ENCODE assay signal across 25 mouse cellular contexts in genomic region chr10:60261530-60261929, GRCm38 (mm10). TPM values are rescaled to one million over a fixed set of nuclear protein-coding genes. Genes with fewer than 3 reads are reported as not detected.
DNase-seq lines count a peak whose midpoint lies in the region; ATAC-seq and TF ChIP-seq lines count a peak whose summit lies in the region.
"Had no signal": no experiment of that assay in that cellular context is flagged by ENCODE, and none has a peak within 500 bp of the region (broad histone marks: within the 10 kb centered on the region; RNA-seq: fewer than 3 reads in every experiment).

No protein-coding gene starts in this region.

- no peak for TF ChIP-seq CTCF in kidney, adult 2 months (conservative IDR thresholded peaks at IDR 0.05; ENCODE audit: insufficient read depth, insufficient read length, low read depth, low read length)
- TF ChIP-seq CTCF in spleen, adult 2 months (IDR thresholded peaks at IDR 0.05; ENCODE audit: extremely low read depth, insufficient read depth, insufficient read length, insufficient replicate concordance): no peak

- no peak overlapping the region for H3K27ac ChIP-seq in kidney, adult 2 months (ENCODE audit: insufficient read depth, low read depth, low read length)
- no peak overlapping the region for H3K27ac ChIP-seq in kidney, embryonic 15.5 days
- H3K27ac ChIP-seq in spleen, adult 2 months (ENCODE audit: insufficient read depth, low read length): peak overlapping the region; percentile 78
- peak overlapping the region; percentile 56 for H3K27ac ChIP-seq in brown adipose tissue, adult 24 weeks (replicated peaks; ENCODE audit: low read depth, low read length)
- H3K27ac ChIP-seq: neural tube, embryonic 12.5 days; stomach, postnatal 0 days had no signal

- no peak for TF ChIP-seq POLR2A in kidney, adult 2 months (IDR thresholded peaks at IDR 0.05; ENCODE audit: low read depth, low read length)
- TF ChIP-seq POLR2A in spleen, adult 2 months (IDR thresholded peaks at IDR 0.05; ENCODE audit: low read depth, low read length): no peak

- H3K4me2 ChIP-seq in kidney, embryonic 15.5 days: no peak overlapping the region
- H3K4me2 ChIP-seq: embryonic facial prominence, embryonic 12.5 days; forebrain, embryonic 12.5 days; midbrain, embryonic 11.5 days; neural tube, embryonic 12.5 days had no signal

- ATAC-seq in kidney, embryonic 15.5 days (replicated peaks; ENCODE audit: low FRiP score): no peak
- ATAC-seq: activated CD4-positive, CD25-positive, alpha-beta regulatory T cell, adult 4 months had no signal

- no peaks in the 10 kb centered on the region for H3K9me3 ChIP-seq in kidney, embryonic 15.5 days (replicated peaks)
- H3K9me3 ChIP-seq: embryonic facial prominence, embryonic 12.5 days; forebrain, embryonic 12.5 days; heart, embryonic 10.5 days; neural tube, embryonic 12.5 days had no signal

- no peaks in the 10 kb centered on the region for H3K36me3 ChIP-seq in kidney, adult 2 months (ENCODE audit: control insufficient read depth, insufficient read depth, low read length)
- no peaks in the 10 kb centered on the region for H3K36me3 ChIP-seq in kidney, embryonic 15.5 days
- H3K36me3 ChIP-seq in spleen, adult 2 months (ENCODE audit: control insufficient read depth, insufficient read depth, low read length): no peaks in the 10 kb centered on the region
- H3K36me3 ChIP-seq: embryonic facial prominence, embryonic 12.5 days; forebrain, embryonic 12.5 days; heart, embryonic 10.5 days; neural tube, embryonic 12.5 days had no signal

- H3K4me1 ChIP-seq in kidney, adult 2 months (ENCODE audit: control insufficient read depth, insufficient read depth, low read length): peaks cover 4% of the 10 kb centered on the region; the same call in 1 of the 2 replicates
- H3K4me1 ChIP-seq in kidney, embryonic 15.5 days: peaks cover 9% of the 10 kb centered on the region
- H3K4me1 ChIP-seq in spleen, adult 2 months (ENCODE audit: control insufficient read depth, insufficient read depth, insufficient read length): peaks cover 35% of the 10 kb centered on the region; the same call in 1 of the 2 replicates
- peaks cover 6% of the 10 kb centered on the region for H3K4me1 ChIP-seq in brown adipose tissue, adult 24 weeks (ENCODE audit: control insufficient read depth, insufficient read depth, insufficient read length, low read length)
- H3K4me1 ChIP-seq: embryonic facial prominence, embryonic 12.5 days had no signal

- no peak overlapping the region for H3K9ac ChIP-seq in kidney, embryonic 15.5 days
- H3K9ac ChIP-seq: embryonic facial prominence, embryonic 12.5 days; forebrain, embryonic 12.5 days; neural tube, embryonic 12.5 days had no signal

- 49% methylated on average over 5 of the region's 5 CpGs for WGBS in kidney, adult 2 months
- 43% methylated on average over 5 of the region's 5 CpGs for WGBS in kidney, embryonic 15.5 days
- 39% methylated on average over 5 of the region's 5 CpGs for WGBS in spleen, adult 2 months

- peak; percentile 20 for DNase-seq in kidney, adult 2 months
- no peak for DNase-seq in spleen, adult 2 months (ENCODE audit: low read depth in 1 of 2, low spot score in 2 of 2)
- DNase-seq in spleen, postnatal 14 days (ENCODE audit: low spot score in 2 of 2): no peak
- DNase-seq in heart, postnatal 4 days: no peak
- no peak for DNase-seq in heart, adult 8-10 months (ENCODE audit: low spot score)
- DNase-seq: adrenal gland, postnatal 10 days; cerebellum, adult 18-20 months; cerebellum, postnatal 14 days; kidney, adult 11 months; kidney, postnatal 10 days; left cerebral cortex, postnatal 4 days; liver; right cerebral cortex, adult 18-20 months; right cerebral cortex, postnatal 4 days; thymus, postnatal 14 days had no signal

- H3K4me3 ChIP-seq in kidney, adult 2 months (ENCODE audit: insufficient read depth, low read depth, low read length): no peak overlapping the region
- no peak overlapping the region for H3K4me3 ChIP-seq in kidney, embryonic 15.5 days (replicated peaks)
- H3K4me3 ChIP-seq in spleen, adult 2 months (ENCODE audit: extremely low read depth, insufficient read depth, insufficient read length): no peak overlapping the region
- H3K4me3 ChIP-seq in brown adipose tissue, adult 24 weeks (ENCODE audit: insufficient read depth, low read depth, low read length): no peak overlapping the region
- H3K4me3 ChIP-seq: embryonic facial prominence, embryonic 12.5 days; forebrain, embryonic 12.5 days; heart, embryonic 10.5 days; neural tube, embryonic 12.5 days had no signal

- no peaks in the 10 kb centered on the region for H3K27me3 ChIP-seq in kidney, adult 2 months (replicated peaks; ENCODE audit: control insufficient read depth, insufficient read depth, low read length)
- H3K27me3 ChIP-seq in kidney, embryonic 15.5 days: no peaks in the 10 kb centered on the region
- no peaks in the 10 kb centered on the region for H3K27me3 ChIP-seq in spleen, adult 2 months (ENCODE audit: control insufficient read depth, insufficient read depth, low read length)
- H3K27me3 ChIP-seq: embryonic facial prominence, embryonic 12.5 days; forebrain, embryonic 12.5 days; neural tube, embryonic 12.5 days had no signal

RNA-seq across cellular contexts. Expression of gene Psap, which starts 15.9 kb away (rescaled TPM):
- polyA plus RNA-seq in kidney, adult 2 months (2012; rRNA removed): 1,603 and 1,750 TPM in 2 replicates
- 132 and 162 TPM in 2 replicates for polyA plus RNA-seq in kidney, embryonic 15.5 days (2015; fragmentation: Nextera tagmentation; extraction: Ambion mirVana)
- polyA plus RNA-seq in spleen, adult 2 months (2012; rRNA removed): 1,338 and 1,442 TPM in 2 replicates
- 774 and 844 TPM in 2 replicates for polyA plus RNA-seq in brown adipose tissue, adult 24 weeks (2012; ENCODE audit: insufficient read depth, insufficient read length, missing spikeins)
- 100 to 1,000 TPM; 554 to 566 TPM for total RNA-seq in heart, postnatal 4 days (2021)
- 1,000 to 10,000 TPM; 1,268 to 1,360 (median 1,315) TPM for total RNA-seq in heart, adult 8-10 months (2022)

RNA-seq across cellular contexts. Expression of gene Chst3, which starts 42.5 kb away (rescaled TPM):
- polyA plus RNA-seq in kidney, adult 2 months (2012; rRNA removed): 3.6 and 4.3 TPM in 2 replicates
- 1.6 and 2.0 TPM in 2 replicates for polyA plus RNA-seq in kidney, embryonic 15.5 days (2015; fragmentation: Nextera tagmentation; extraction: Ambion mirVana)
- 89.3 and 105 TPM in 2 replicates for polyA plus RNA-seq in spleen, adult 2 months (2012; rRNA removed)
- polyA plus RNA-seq in brown adipose tissue, adult 24 weeks (2012; ENCODE audit: insufficient read depth, insufficient read length, missing spikeins): not detected in 2 replicates
- 1 to 10 TPM; 1.6 to 2.4 TPM for total RNA-seq in heart, postnatal 4 days (2021)
- total RNA-seq in heart, adult 8-10 months (2022): 1 to 10 TPM in 1 of 4 experiments, under 1 TPM in 3; 0.65 to 1.2 (median 0.80) TPM
- total RNA-seq: MEL had no signal

Comparison
In these comparisons a context has a peak if more than half of its experiments do, and no peak if none do; other contexts are left out.
1. H3K27ac ChIP-seq: peak in spleen, adult 2 months (single experiment) and brown adipose tissue, adult 24 weeks (single experiment); none in kidney, adult 2 months (single experiment) and kidney, embryonic 15.5 days (single experiment).
2. RNA of gene Chst3, which starts 42.5 kb away (polyA plus RNA-seq): 89.3 to 105 TPM in spleen, adult 2 months; 3.6 to 4.3 TPM in kidney, adult 2 months, 1.6 to 2.0 TPM in kidney, embryonic 15.5 days and not detected in brown adipose tissue, adult 24 weeks; every median in the first group is over 10 times any median in the second.